Mouse (Mus musculus) ES-Bruce4 (cell line): ENCODE measurements at regions not wholly inside any gene's neighbourhood (a gene's known extent, or its start where the extent isn't known, plus 50 kb on each side); places are given as distances from the start of the nearest gene placed in this dataset.

Source experiments
- CTCF ChIP-seq: IDR thresholded peaks from one replicate; pipeline ENCODE4 v1.8.1; 2011; ENCODE audit warnings: low read depth, low read length
- POLR2A ChIP-seq: IDR thresholded peaks from one replicate; pipeline ENCODE4 v1.8.1; 2011; ENCODE audit warnings: low read length; ENCODE audit not compliant: insufficient read depth

DNA sequence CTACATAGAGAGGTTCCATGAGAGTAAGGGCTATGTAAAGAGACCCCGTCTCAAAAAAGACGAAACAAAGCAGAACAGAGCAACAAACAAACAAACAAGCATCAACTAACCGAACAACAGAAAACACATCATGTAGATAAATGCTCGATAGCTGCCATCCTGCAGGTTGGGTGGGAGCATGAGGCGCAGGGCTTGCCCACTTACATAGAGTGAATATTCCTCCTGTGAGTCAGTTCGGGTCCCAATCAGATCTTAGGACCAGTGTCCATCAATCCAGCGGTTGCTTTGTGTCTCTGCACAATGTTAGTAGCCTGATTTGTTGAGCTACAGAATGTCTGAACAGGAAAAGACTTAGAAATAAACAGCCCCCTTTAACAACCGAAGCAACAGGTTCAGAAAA, 129.4 kb upstream of the Rcn1 start:
- TF ChIP-seq CTCF (no peak), POLR2A (no peak)
